Mouse (Mus musculus) cerebellum, postnatal 10 days (tissue): Measurements from ENCODE around the gene Isg20l2.

Source experiments
- DNase-seq, 2 experiments: peaks; one replicate each; pipeline ENCODE4 v3.0.0; 2021; ENCODE audit warnings: mixed read lengths in 2 of 2

The Isg20l2 gene

GRCm38 (mm10) chr3:87980728-87981127 lies 50.6 kb downstream of the Isg20l2 start:
- no peak for DNase-seq

- no peak for DNase-seq
Observed at GRCm38 (mm10) chr3:87981214-87981760, 51.2 kb downstream of the Isg20l2 start.

GRCm38 (mm10) chr3:87981894-87982835 lies 52.1 kb downstream of the Isg20l2 start:
- no peak for DNase-seq

- no peak for DNase-seq
Observed at GRCm38 (mm10) chr3:87982836-87983601, 52.9 kb downstream of the Isg20l2 start.

GRCm38 (mm10) chr3:87983627-87984026 lies 53.5 kb downstream of the Isg20l2 start:
- no peak for DNase-seq

- DNase-seq, result no peak
Observed at GRCm38 (mm10) chr3:87984094-87984493, 54.0 kb downstream of the Isg20l2 start.

GRCm38 (mm10) chr3:87985505-87986320 lies 55.6 kb downstream of the Isg20l2 start:
- peak; percentile 70 to 73 for DNase-seq

- peak; percentile 99 to 100 for DNase-seq
Observed at GRCm38 (mm10) chr3:87986868-87987267, 56.8 kb downstream of the Isg20l2 start.

- peak; percentile 72 to 76 for DNase-seq
Observed at GRCm38 (mm10) chr3:87987633-87988032, 57.5 kb downstream of the Isg20l2 start.

GRCm38 (mm10) chr3:87988068-87988467 lies 58.0 kb downstream of the Isg20l2 start:
- DNase-seq, result peak; percentile 78 to 84

- DNase-seq, result no peak
Observed at GRCm38 (mm10) chr3:87989935-87990334, 59.8 kb downstream of the Isg20l2 start.
